Mouse (Mus musculus) cortical plate, adult 2 months (tissue): ENCODE measurements around the gene Cog1. TPM values are rescaled to one million over a fixed set of nuclear protein-coding genes. Genes with fewer than 3 reads are reported as not detected.
A peak's percentile ranks its signal among the peaks of the same experiment; 100 is the strongest.

Experiments
- H3K27ac ChIP-seq: fragments of 200-500 bp; 2 replicates; pipeline ENCODE4 v1.5.1; 2012; ENCODE audit warnings: low read length, control low read depth, inconsistent platforms; ENCODE audit not compliant: insufficient read depth
- H3K4me1 ChIP-seq: fragments of 200-500 bp; 2 replicates; pipeline ENCODE4 v1.6.1; 2011; ENCODE audit warnings: low read length; ENCODE audit not compliant: control insufficient read depth, insufficient read depth
- H3K4me3 ChIP-seq: fragments of 200-500 bp; 2 replicates; pipeline ENCODE4 v1.5.1; 2011; ENCODE audit warnings: mild to moderate bottlenecking, low read length, control low read depth; ENCODE audit not compliant: insufficient read depth
- CTCF ChIP-seq: fragments of 200-500 bp; IDR thresholded peaks from 2 replicates; pipeline ENCODE4 v1.5.1; 2011; ENCODE audit warnings: mild to moderate bottlenecking, control low read depth, low read length; ENCODE audit not compliant: insufficient read depth; ENCODE audit errors: extremely low read depth
- POLR2A ChIP-seq: fragments of 200-500 bp; IDR thresholded peaks from 2 replicates; pipeline ENCODE4 v1.6.1; 2011; ENCODE audit warnings: mild to moderate bottlenecking, low read length, control low read depth; ENCODE audit not compliant: insufficient read depth; ENCODE audit errors: extremely low read depth
- polyA plus RNA-seq: library from polyadenylated mRNA; depleted of rRNA; stranded (reverse); fragments of >200 nt; gene quantifications from 2 replicates; pipeline ENCODE4 v1.2.3, GENCODE M21; 2012

The Cog1 gene
- polyA plus RNA-seq, 1 experiment = 70.6 TPM

DNA sequence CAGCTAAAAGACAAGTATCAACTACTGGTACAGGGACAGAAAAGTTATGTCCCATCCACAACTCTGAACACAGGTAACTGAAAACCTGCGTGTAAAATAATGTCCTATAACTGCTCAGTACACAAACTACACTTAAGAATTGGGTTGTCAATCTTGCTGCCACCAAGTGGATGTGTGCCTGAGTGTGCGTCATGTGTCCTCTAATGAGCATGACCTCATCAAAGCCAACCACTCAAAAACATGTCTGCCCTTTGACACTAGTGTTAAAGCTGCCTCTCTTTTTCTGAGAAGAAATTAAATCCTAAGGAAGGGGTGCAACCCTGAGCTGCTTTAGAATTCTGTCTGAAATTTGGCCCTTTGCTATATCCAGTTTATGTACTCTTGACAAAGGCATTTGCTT, 15.3 kb downstream of the Cog1 start:
- no peak overlapping the region for H3K4me3 ChIP-seq
- no peak overlapping the region for H3K27ac ChIP-seq
- 0 out of 2 replicates have a peak, but pooled peaks have one; percentile 3 for TF ChIP-seq POLR2A
- TF ChIP-seq CTCF = no peak
- peaks cover 2% of the 10 kb centered on the region; the same call in 1 of the 2 replicates for H3K4me1 ChIP-seq

DNA sequence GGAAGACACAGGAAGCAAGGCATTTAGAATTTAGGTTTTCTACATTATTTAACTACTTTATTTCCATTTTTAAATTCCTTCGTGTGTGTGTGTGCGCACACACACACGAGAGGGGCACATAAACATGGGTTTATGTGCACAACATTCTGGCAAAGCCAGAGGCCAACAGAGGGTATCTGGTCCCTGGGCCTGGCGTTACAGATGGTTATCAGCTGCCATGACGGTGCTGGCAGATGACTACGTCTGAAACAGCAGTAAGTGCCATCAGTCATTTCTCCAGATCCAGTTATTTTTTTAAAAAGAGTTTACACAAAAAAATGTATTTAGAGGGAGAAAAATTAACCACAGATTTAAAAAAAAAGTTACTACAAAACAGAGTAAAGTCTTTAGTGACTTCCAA, 17.2 kb downstream of the Cog1 start:
- H3K4me3 ChIP-seq = no peak overlapping the region

DNA sequence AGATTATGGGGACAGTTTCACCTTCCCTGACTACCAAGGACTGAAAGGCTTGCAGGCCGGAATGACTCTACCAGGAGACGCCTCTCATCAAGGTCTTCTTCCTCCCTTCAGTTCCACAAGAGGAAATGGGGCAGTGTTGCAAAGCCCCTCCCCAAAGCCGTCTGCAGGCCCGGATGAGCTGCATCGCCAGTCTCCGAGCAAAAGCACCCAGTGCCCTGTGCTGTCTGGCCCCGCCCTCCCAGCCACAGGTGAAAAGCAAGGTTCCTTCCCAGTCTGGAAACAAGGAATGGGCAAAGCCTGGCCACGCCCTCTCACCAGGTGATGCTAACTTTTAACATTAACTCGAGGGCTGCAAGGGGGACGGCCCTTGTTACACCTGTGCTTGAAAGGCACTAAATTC, 17.7 kb downstream of the Cog1 start:
- H3K27ac ChIP-seq = no peak overlapping the region

More for the DNA sequence above, 17.2 kb downstream of the Cog1 start:
- Histone ChIP-seq H3K27ac (no peak overlapping the region), H3K4me1 (peaks cover 2% of the 10 kb centered on the region; the same call in 1 of the 2 replicates)
- TF ChIP-seq POLR2A (no peak), CTCF (no peak)

DNA sequence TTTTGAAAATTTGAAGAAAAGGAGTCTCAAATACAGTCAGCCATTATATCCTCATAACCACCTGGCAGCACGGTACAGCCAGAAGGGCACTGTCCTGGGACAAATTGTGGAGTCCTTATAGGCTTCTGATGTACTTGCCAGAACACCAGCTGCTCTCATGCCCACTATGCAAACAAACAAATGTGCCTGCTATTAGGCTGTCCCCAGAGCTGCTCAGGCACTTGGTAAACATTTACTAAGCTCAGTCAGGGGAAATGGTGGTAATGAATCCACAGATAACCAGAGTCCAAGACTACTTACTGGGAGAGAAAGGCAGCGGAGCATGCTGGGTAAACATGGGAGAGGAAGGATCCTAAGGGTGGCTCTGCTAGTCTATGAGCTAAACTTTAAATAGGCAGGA, 18.2 kb downstream of the Cog1 start:
- H3K4me1 ChIP-seq = peaks cover 2% of the 10 kb centered on the region; the same call in 1 of the 2 replicates
- no peak overlapping the region for H3K4me3 ChIP-seq
- H3K27ac ChIP-seq = no peak overlapping the region
- TF ChIP-seq CTCF (no peak), POLR2A (no peak)

More for the DNA sequence above, 17.7 kb downstream of the Cog1 start:
- H3K4me3 ChIP-seq = no peak overlapping the region
- H3K4me1 ChIP-seq = peaks cover 2% of the 10 kb centered on the region; the same call in 1 of the 2 replicates
- TF ChIP-seq POLR2A = no peak
- TF ChIP-seq CTCF = no peak

DNA sequence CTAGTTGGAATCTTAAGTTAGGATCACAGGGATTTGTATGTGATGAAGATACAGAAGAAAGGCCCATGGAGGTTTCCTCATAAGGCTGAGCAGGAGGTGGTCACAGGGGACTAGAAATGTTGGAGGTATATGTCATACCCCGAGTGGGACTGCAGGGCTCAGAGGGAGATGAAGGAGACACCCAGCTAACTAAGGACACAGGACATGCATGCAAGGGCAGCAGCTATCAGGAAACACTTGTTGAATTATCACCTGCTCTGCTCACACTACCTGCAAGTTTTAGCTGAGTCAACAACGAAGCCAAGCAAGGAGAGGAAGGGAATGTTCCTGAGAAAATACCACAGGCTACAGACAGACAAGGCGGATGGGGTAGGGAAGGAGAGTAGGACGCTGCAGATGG, 18.7 kb downstream of the Cog1 start:
- TF ChIP-seq POLR2A (no peak), CTCF (no peak)
- Histone ChIP-seq H3K4me3 (no peak overlapping the region), H3K4me1 (peaks cover 2% of the 10 kb centered on the region; the same call in 1 of the 2 replicates), H3K27ac (no peak overlapping the region)

DNA sequence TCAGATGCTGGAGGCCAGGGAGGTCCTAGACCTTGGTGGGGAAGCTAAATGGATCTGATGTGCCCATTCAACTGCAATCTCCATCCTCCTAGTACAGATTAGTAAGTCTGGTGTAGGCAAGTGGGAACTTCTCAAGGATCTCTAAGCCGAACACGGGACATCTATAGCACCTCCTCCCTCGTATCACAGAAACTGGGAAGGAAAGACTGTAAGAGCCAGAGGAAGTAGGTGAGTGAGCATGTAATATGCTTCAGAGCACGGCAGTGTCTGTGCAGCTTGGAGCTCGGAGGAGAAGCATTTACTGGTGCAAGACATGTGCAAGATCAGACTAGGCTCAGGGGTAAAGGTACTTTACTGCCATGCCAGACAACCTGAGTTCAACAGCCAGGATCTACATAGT, 19.9 kb downstream of the Cog1 start:
- TF ChIP-seq CTCF (no peak), POLR2A (no peak)
- Histone ChIP-seq H3K4me3 (no peak overlapping the region), H3K27ac (no peak overlapping the region), H3K4me1 (peaks cover 3% of the 10 kb centered on the region; the same call in 1 of the 2 replicates)

DNA sequence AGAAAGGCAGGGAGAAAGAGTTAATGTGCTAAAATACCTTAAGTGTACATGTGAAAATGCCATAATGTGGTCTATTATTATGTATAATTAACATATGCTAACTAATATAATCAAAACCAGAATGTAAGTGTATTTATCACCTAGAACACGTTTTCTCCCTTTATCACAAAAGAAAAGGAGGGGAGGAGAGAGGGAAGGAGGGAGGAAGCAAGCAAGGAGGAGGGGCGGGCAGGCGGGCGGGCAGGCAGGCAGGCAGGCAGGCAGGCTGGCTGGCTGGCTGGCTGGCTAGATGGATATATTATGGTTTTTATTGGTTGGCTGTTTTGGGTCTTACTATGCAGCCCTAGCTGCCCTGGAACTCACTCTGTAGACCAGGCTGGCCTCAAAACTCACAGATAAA, 20.7 kb downstream of the Cog1 start:
- Histone ChIP-seq H3K4me1 (peaks cover 4% of the 10 kb centered on the region; the same call in 1 of the 2 replicates), H3K4me3 (no peak overlapping the region), H3K27ac (no peak overlapping the region)
- TF ChIP-seq POLR2A (no peak), CTCF (no peak)

DNA sequence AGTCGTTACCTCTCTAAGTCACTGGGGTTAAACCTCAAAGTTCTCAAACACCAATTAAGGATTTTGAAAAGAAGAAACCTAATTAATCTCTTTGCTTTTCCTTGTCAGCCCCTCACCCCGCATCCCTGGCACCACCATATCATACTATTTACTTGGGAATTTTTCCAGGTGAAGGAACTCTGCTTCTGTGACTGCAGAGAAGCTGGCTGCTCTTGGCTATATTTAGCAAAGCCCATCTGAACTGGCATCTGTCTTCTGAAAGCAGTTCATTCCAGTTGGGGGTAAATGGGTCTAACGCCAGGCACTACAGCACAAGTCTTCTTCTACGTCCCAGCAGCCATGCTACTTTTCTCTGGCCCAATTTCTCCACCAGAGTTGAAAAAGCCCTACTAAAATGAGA, 24.6 kb downstream of the Cog1 start:
- no peak overlapping the region for H3K4me3 ChIP-seq
- H3K27ac ChIP-seq = no peak overlapping the region
- TF ChIP-seq CTCF (no peak), POLR2A (no peak)
- peaks cover 5% of the 10 kb centered on the region for H3K4me1 ChIP-seq

DNA sequence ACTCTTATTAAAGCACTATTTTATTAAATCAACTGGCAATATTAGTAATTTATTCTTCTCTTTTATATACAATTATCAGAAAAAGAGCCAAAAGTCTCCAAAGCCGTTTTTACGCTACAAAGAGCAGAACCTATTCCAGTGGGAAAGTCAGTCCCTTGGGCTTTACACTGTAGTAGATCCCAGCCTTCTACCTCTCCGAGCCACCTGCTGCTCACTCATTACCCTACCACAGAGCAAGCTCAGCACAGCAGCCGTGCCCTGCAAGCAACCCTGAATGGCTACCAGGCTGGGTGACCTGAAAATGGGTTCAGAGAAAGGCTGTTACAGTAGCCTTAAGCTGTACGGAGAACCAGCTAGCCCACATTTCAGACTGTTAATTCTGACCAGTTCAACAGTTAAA, 25.6 kb downstream of the Cog1 start:
- peaks cover 5% of the 10 kb centered on the region for H3K4me1 ChIP-seq
- no peak for TF ChIP-seq POLR2A
- TF ChIP-seq CTCF = no peak
- H3K4me3 ChIP-seq = no peak overlapping the region
- no peak overlapping the region for H3K27ac ChIP-seq

DNA sequence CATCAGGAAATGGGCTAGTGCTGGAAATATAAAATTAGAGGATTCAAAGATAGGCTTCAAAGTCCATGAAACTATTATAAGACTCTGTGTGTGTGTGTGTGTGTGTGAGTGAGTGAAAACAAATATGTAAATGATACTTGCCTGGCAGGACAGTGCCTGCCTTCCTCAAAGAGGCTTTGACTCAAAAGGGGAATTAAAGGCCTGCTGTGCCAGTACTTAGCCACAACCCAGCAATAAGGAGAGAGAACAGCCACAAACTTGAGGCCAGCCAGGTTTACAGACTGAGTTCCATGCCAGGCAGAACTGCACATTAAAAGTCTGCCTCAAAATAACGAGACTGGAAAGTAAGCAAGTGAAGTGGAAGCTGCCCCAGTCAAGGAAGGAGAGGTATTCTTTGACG, 27.9 kb downstream of the Cog1 start:
- Histone ChIP-seq H3K4me3 (no peak overlapping the region), H3K4me1 (peaks cover 5% of the 10 kb centered on the region), H3K27ac (no peak overlapping the region)
- TF ChIP-seq CTCF = no peak
- TF ChIP-seq POLR2A = no peak
